Mouse (Mus musculus): ENCODE data around the gene Otoa. TPM values are rescaled to one million over a fixed set of nuclear protein-coding genes. Genes with fewer than 3 reads are reported as not detected.
A peak's percentile ranks its signal among the peaks of the same experiment; 100 is the strongest.

Otoa gene
- polyA plus RNA-seq (2015; fragmentation: Nextera tagmentation; extraction: Ambion mirVana): 0.12 and 0.27 TPM in 2 replicates

DNA sequence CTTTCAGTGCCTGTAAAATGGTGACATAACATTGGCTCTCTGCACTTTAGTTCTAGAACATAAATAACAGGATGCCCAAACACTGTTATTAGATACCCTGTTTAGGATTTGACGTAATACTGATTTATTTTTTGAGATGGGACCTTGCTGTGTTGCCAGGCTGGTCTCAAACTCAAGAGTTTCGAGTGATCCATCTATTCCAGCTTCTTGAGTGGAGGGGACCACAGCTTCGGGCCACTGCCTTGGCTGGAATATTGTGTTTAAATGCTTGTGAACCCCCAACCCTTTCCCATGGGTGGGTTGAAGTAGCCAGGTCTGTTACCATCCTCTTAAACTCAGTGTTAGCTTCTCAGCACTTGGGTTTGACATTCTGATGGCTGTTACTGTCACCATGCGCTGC lies at the start of gene Otoa:
Otoa (plus strand) TSS at position 301 of the 400 bp plus-strand sequence.
- Histone ChIP-seq H3K9ac (no peak within 1 kb of the TSS), H3K4me3 (no peak within 1 kb of the TSS), H3K36me3 (peaks cover 9% of the 10 kb centered on the region; the same call in 1 of the 2 replicates), H3K27me3 (no peaks in the 10 kb centered on the region), H3K4me2 (no peak within 1 kb of the TSS), H3K4me1 (replicated peaks) (peaks cover 30% of the 10 kb centered on the region), H3K9me3 (no peaks in the 10 kb centered on the region), H3K27ac (replicated peaks) (no peak within 1 kb of the TSS)
- no peak for ATAC-seq (ENCODE audit: low FRiP score, low read depth)
- 88% methylated on average over 4 of the region's 4 CpGs for WGBS

GRCm38 (mm10) chr7:121033856-121034652 lies 47.4 kb upstream of the Otoa start, which contains the start of gene Mettl9:
TSS of gene Mettl9 (plus strand) at chr7:121034445.
- Histone ChIP-seq H3K9me3 (no peaks in the 10 kb centered on the region), H3K9ac (peak within 1 kb of the TSS; percentile 80), H3K27ac (replicated peaks) (peak within 1 kb of the TSS; percentile 93), H3K36me3 (no peaks in the 10 kb centered on the region), H3K27me3 (0 out of 2 replicates have a peak, but pooled peaks cover 5% of the 10 kb centered on the region), H3K4me3 (peak within 1 kb of the TSS; percentile 62), H3K4me2 (peak within 1 kb of the TSS; percentile 86), H3K4me1 (replicated peaks) (peaks cover 37% of the 10 kb centered on the region)
- WGBS: 2% methylated on average over 43 of the region's 43 CpGs
- peak; percentile 97 for ATAC-seq (ENCODE audit: low FRiP score, low read depth)

DNA sequence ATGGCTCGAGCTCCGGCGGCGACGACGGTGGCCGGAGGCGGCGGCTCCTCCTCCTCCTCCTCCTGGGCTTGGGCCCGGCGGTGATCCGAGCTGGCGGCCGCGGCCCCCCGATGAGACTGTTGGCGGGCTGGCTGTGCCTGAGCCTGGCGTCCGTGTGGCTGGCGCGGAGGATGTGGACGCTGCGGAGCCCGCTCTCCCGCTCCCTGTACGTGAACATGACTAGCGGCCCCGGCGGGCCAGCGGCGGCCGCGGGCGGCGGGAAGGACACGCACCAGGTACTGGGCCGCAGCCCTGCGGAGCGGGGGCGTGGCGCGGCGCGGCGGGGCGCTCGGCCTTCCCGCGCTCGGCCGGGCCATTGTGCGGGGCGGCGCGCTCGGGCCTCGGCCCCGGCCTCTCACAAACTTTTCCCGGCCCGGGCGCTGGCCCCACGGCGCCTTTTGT lies 46.7 kb upstream of the Otoa start:
- WGBS: under 1% methylated on average over 40 of the region's 63 CpGs
- Histone ChIP-seq H3K27ac (replicated peaks) (peak overlapping the region; percentile 93), H3K9ac (peak overlapping the region; percentile 80), H3K4me3 (peak overlapping the region; percentile 62), H3K27me3 (0 out of 2 replicates have a peak, but pooled peaks cover 2% of the 10 kb centered on the region), H3K4me2 (peak overlapping the region; percentile 86), H3K36me3 (no peaks in the 10 kb centered on the region), H3K4me1 (replicated peaks) (peaks cover 41% of the 10 kb centered on the region), H3K9me3 (no peaks in the 10 kb centered on the region)
- peak; percentile 84 for ATAC-seq (ENCODE audit: low FRiP score, low read depth)

- Histone ChIP-seq H3K36me3 (no peaks in the 10 kb centered on the region), H3K27ac (replicated peaks) (peak overlapping the region; percentile 93), H3K4me2 (peak overlapping the region; percentile 86), H3K27me3 (0 out of 2 replicates have a peak, but pooled peaks cover 2% of the 10 kb centered on the region), H3K4me3 (peak overlapping the region; percentile 62), H3K9me3 (no peaks in the 10 kb centered on the region), H3K4me1 (replicated peaks) (peaks cover 44% of the 10 kb centered on the region), H3K9ac (peak overlapping the region; percentile 80)
- ATAC-seq (ENCODE audit: low FRiP score, low read depth): peak; percentile 39
- under 1% methylated on average over 24 of the region's 24 CpGs for WGBS
Measured at GRCm38 (mm10) chr7:121035161-121035721, 46.2 kb upstream of the Otoa start.

DNA sequence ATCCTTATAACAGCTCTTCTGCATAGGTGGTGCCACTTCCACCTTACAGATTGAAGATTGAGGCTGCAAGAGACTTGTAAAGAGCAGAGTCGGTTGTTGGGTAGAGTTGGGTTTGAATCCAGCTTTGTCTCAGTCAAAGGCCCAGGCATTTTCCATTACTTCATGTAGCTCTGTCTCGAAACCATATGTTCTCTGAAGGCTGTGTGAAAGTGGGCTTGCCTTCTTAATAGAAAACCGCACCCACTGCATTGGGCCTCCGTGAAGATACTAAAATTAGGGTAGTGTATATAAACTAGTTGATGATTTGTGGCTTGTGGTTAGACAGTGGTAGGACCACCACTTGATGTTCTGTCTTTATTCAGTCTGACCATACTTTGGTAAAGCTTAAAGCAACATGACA lies 40.9 kb upstream of the Otoa start:
- H3K4me1 ChIP-seq (replicated peaks): peaks cover 43% of the 10 kb centered on the region
- 92% methylated on average over 4 of the region's 4 CpGs for WGBS
- no peaks in the 10 kb centered on the region for H3K27me3 ChIP-seq
- H3K9me3 ChIP-seq: no peaks in the 10 kb centered on the region
- no peak overlapping the region for H3K9ac ChIP-seq
- ATAC-seq (ENCODE audit: low FRiP score, low read depth): no peak
- H3K4me2 ChIP-seq: no peak overlapping the region
- no peak overlapping the region for H3K4me3 ChIP-seq
- H3K27ac ChIP-seq (replicated peaks): no peak overlapping the region
- no peaks in the 10 kb centered on the region for H3K36me3 ChIP-seq

- no peaks in the 10 kb centered on the region for H3K9me3 ChIP-seq
- no peaks in the 10 kb centered on the region for H3K27me3 ChIP-seq
- H3K27ac ChIP-seq (replicated peaks): no peak overlapping the region
- no peak overlapping the region for H3K4me2 ChIP-seq
- no peak overlapping the region for H3K4me3 ChIP-seq
- 82% methylated on average over 1 of the region's 1 CpGs for WGBS
- ATAC-seq (ENCODE audit: low FRiP score, low read depth): no peak
- no peak overlapping the region for H3K9ac ChIP-seq
- peaks cover 29% of the 10 kb centered on the region for H3K4me1 ChIP-seq (replicated peaks)
- H3K36me3 ChIP-seq: no peaks in the 10 kb centered on the region
Measured at GRCm38 (mm10) chr7:121041989-121042388, 39.5 kb upstream of the Otoa start.

- 94% methylated on average over 3 of the region's 3 CpGs for WGBS
- no peak overlapping the region for H3K27ac ChIP-seq (replicated peaks)
- no peak overlapping the region for H3K4me3 ChIP-seq
- H3K36me3 ChIP-seq: no peaks in the 10 kb centered on the region; the same call in 1 of the 2 replicates
- no peak overlapping the region for H3K9ac ChIP-seq
- H3K4me1 ChIP-seq (replicated peaks): peaks cover 19% of the 10 kb centered on the region
- H3K4me2 ChIP-seq: no peak overlapping the region
- no peaks in the 10 kb centered on the region for H3K27me3 ChIP-seq
- no peak for ATAC-seq (ENCODE audit: low FRiP score, low read depth)
- no peaks in the 10 kb centered on the region for H3K9me3 ChIP-seq
Measured at GRCm38 (mm10) chr7:121043004-121043403, 38.4 kb upstream of the Otoa start.

DNA sequence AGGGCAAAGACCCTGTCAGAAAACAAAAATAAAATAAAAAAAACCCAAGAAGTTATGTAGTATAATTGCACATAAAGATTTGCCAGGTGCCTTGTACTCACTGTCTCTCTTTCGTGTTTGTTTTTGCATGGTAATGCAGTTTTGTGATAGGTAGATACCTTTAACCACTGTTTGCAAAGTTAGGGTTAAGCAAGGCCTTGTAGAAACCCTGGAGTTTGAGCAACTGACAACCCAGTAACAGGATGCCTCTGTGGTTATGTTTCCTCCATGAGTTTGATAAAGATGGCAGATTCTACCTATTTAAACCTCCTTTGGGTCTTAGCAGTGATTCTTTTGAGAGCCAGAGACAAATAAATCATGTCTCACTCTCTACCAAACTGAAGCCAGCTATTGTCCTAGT lies 37.9 kb upstream of the Otoa start:
- no peak for ATAC-seq (ENCODE audit: low FRiP score, low read depth)
- Histone ChIP-seq H3K36me3 (peaks cover 1% of the 10 kb centered on the region; the same call in 1 of the 2 replicates), H3K9ac (no peak overlapping the region), H3K4me3 (no peak overlapping the region), H3K4me1 (replicated peaks) (peaks cover 15% of the 10 kb centered on the region), H3K27me3 (no peaks in the 10 kb centered on the region), H3K27ac (replicated peaks) (no peak overlapping the region), H3K4me2 (no peak overlapping the region), H3K9me3 (no peaks in the 10 kb centered on the region)
- WGBS: 96% methylated on average over 1 of the region's 1 CpGs

GRCm38 (mm10) chr7:121044251-121044650 lies 37.2 kb upstream of the Otoa start:
- Histone ChIP-seq H3K27ac (replicated peaks) (no peak overlapping the region), H3K9ac (no peak overlapping the region), H3K4me1 (replicated peaks) (peaks cover 9% of the 10 kb centered on the region), H3K4me2 (no peak overlapping the region), H3K9me3 (no peaks in the 10 kb centered on the region), H3K4me3 (no peak overlapping the region), H3K36me3 (peaks cover 2% of the 10 kb centered on the region; the same call in 1 of the 2 replicates), H3K27me3 (no peaks in the 10 kb centered on the region)
- 76% methylated on average over 1 of the region's 1 CpGs for WGBS
- no peak for ATAC-seq (ENCODE audit: low FRiP score, low read depth)

- Histone ChIP-seq H3K9me3 (no peaks in the 10 kb centered on the region), H3K9ac (no peak overlapping the region), H3K4me1 (replicated peaks) (peaks cover 4% of the 10 kb centered on the region), H3K4me2 (no peak overlapping the region), H3K36me3 (peaks cover 8% of the 10 kb centered on the region; the same call in 1 of the 2 replicates), H3K4me3 (no peak overlapping the region), H3K27me3 (no peaks in the 10 kb centered on the region), H3K27ac (replicated peaks) (no peak overlapping the region)
- ATAC-seq (ENCODE audit: low FRiP score, low read depth): no peak
- WGBS: 92% methylated on average over 6 of the region's 6 CpGs
Measured at GRCm38 (mm10) chr7:121045671-121046453, 35.6 kb upstream of the Otoa start.

GRCm38 (mm10) chr7:121047624-121048023 lies 33.8 kb upstream of the Otoa start:
- Histone ChIP-seq H3K9me3 (no peaks in the 10 kb centered on the region), H3K36me3 (peaks cover 15% of the 10 kb centered on the region), H3K27ac (replicated peaks) (no peak overlapping the region), H3K9ac (no peak overlapping the region), H3K4me2 (no peak overlapping the region), H3K4me1 (replicated peaks) (no peaks in the 10 kb centered on the region; the same call in 1 of the 2 replicates), H3K4me3 (no peak overlapping the region), H3K27me3 (no peaks in the 10 kb centered on the region)
- 93% methylated on average over 2 of the region's 2 CpGs for WGBS
- no peak for ATAC-seq (ENCODE audit: low FRiP score, low read depth)
